Mouse (Mus musculus) retina, adult 2 months (tissue): ENCODE results near the gene Kdelr1.

Experiments
- DNase-seq: peaks from one replicate; pipeline ENCODE4 v3.0.0-alpha.2; 2012; ENCODE audit warnings: low read depth, low spot score

The Kdelr1 gene

GRCm38 (mm10) chr7:45917004-45917704 lies 44.6 kb downstream of the Kdelr1 start:
- no peak for DNase-seq

DNA sequence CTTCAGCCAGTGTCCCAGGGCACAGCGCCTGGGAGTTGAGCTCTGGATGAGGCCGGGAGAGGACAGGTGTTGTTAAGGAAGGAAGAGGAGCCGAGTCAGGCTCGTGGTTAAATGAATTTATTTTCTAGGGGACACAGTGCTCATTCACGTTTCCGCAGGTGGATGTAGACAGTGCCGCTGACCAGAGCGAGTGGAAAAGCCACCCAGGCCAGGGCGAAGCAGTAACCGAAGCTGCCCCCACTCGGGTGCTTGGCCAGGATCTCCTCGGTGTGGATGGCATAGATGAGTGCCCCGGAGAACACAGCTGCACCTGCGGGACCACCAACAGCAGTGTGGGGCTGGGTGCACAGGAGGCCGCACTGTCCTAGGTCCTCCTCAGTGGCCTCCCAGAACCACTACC lies 45.4 kb downstream of the Kdelr1 start:
- no peak for DNase-seq

DNA sequence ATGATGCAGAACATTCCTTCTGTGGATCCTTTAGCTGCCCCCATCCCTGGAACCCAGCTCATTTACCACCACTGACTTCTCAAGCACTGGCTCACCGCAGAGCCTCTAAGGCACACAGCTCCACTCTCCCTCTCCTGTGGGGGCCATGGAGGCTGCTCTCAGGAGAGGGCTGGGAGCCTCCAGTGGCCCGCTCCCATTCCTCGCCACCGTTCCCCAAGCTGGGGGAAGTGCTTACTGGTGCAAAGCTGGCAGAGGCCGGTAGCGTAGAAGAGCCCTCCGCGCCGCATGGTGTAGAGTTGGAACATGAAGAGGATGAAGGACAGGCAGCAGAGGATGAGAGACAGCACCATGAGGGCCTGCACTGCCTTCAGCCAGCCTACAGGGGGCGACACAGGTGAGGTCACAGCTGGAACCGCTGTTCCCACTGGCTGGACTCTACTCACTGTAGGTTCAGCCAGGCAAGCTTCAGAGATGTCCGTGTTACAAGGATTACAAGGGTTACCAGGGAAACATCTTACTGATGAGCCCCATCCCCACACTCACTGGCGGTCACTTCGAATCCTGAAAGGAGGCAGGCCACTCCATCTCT lies 46.6 kb downstream of the Kdelr1 start:
- DNase-seq, result no peak

- no peak for DNase-seq
Measured at GRCm38 (mm10) chr7:45919761-45920160, 47.2 kb downstream of the Kdelr1 start.

- no peak for DNase-seq
Measured at GRCm38 (mm10) chr7:45920583-45921241, 48.1 kb downstream of the Kdelr1 start.

DNA sequence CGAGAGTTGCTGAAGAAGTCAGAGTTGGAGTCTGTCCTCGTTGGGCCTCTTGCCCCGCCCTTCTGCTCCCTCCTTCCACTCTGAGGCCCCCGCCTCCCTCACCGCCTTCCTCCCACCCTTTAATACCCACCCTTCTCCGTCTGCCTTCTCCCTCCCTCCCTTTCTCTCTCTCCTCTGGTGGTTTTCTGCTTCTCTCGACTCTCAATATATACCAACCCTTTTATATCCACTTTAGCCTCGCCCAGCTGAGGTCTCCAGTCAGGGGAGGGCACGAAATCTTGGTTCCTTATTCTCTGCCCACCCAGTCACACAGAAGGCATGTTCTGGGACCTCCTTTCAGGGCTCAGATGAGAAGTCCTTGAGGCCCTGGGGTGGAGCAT lies 48.7 kb downstream of the Kdelr1 start, which contains the start of gene Emp3:
Gene Emp3, minus strand, starts transcription at position 163 of the 380 bp plus-strand sequence.
- no peak for DNase-seq

DNA sequence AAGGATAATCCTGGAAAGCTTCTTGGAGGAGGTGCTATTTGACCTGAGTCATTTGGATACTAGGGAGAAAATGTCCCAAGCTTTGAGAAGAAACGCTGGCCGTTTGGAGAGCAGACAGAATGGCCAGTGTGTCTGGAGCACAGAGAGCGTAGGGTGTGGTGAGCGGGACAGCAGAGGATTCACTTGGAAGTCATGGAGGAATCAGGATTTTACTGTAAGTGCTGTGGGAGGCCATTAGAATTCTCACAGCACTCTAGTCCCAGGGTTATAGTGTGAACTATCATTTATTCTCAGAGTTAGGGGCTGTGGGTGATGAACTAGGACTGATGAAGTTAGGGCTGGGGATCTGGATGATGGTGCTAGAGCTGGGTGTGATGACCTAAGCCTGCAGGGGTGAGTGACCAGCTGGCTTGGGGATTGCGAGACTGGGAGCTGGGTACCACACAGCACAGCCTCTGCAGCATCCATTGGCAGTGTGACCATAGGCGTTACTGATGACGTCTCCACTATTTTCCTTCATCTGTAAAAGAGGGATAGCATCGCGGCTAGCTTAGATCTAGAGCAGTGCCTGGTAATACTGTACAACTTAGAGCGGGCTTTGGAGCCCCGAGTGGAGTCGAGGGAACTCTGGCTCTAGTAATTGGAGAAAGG lies 49.5 kb downstream of the Kdelr1 start:
- DNase-seq, result no peak

GRCm38 (mm10) chr7:45922928-45923761 lies 50.6 kb downstream of the Kdelr1 start:
- DNase-seq, result peak; percentile 81

DNA sequence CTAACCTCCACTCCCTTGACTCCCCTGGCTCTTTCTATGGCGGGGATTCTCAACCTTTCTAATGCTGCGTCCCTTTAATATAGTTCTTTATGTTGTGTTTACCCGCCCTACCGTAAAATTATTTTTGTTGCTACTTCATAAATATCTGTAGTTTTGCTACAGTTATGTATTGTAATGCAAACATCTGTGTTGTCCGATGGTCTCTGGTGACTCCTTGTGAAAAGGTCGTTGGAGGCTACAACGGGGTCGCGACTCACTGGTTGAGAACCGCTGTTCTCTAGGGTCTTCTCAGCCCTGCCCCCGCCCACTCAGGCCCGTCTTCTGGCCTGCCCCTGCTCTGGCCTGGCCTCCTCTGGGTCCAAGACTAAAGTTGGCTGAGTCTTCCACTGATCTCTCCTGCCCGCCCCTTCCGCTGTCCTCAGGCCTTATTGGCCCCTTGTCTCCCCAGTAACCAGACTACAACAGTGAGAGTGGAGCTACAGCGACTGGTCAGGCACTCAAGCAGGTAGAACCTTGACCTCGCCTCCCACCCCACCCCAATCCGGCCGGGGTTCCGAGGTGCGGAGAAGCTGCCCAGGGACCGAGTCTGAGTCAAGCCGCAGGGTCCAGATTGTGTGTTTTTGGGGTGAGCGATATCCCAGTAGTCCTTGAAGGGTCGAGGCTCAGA lies 51.3 kb downstream of the Kdelr1 start, which contains the start of gene Ccdc114:
Gene Ccdc114, plus strand, starts transcription at position 311 of the 667 bp plus-strand sequence.
- DNase-seq, result no peak

GRCm38 (mm10) chr7:45924429-45924816 lies 51.9 kb downstream of the Kdelr1 start:
- no peak for DNase-seq

DNA sequence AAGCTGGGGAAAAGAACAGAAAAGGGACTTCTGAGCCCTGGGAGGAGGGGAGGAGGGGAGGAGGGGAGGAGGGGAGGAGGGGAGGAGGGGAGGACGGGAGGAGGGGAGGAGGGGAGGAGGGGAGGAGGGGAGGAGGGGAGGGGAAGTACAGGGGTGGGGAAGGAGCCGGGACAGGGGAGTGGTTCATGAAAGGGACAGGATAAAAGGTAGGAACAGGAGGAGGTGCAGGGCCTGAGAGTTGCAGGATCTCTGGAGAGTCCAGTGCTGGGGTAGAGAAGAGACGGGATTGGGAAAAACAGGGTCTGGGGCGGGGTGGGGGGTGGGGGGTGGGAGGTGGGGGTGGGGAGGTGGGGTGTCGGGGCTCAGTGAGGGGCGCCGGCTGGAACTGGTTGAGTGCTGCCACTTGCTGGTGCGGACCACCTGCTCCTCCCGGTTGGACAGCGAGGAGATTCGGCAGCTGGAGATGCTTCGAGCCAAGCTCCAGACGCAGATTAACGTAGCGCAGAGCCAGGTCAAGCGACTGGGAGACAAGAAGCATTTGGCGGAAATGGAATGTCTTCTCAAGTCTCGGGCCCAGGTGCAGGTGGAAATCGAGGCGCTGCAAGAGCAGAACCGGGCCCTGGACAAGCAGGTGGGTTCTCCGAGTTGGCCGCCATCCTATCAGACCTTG lies 56.2 kb downstream of the Kdelr1 start:
- no peak for DNase-seq

DNA sequence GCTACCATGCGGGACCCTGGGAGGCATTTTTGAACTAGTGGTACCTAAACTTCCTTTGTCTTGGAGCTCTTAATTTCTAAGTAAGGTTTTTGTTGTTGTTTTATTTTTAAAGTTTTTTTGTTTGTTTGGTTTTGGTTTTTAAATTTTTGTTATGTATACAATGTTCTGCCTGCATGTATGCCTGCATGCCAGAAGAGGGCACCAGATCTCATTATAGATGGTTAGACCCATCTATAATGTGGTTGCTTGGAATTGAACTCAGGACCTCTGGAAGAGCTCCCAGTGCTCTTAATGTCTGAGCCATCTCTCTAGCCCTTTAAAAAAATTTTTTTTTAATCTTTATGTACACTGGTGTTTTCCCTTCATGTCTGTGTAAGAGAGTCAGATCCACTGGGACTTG lies 57.1 kb downstream of the Kdelr1 start:
- no peak for DNase-seq
